Mouse (Mus musculus) stomach, embryonic 15.5 days (tissue): ENCODE measurements at regions not wholly inside any gene's neighbourhood (a gene's known extent, or its start where the extent isn't known, plus 50 kb on each side); places are given as distances from the start of the nearest gene placed in this dataset.
"Not testable (repeated sequence)": the region's sequence is repeated elsewhere in the genome, so short reads cannot be mapped to it uniquely, and the experiment has no call there.

Experiments used
- ATAC-seq: fragments of 200-750 bp; cut with Nextera tagmentation; 2 replicates; pipeline ENCODE4 v1.8.0; 2017; ENCODE audit warnings: low read depth, moderate number of reproducible peaks, moderate TSS enrichment; ENCODE audit not compliant: insufficient read depth, low FRiP score
- H3K27ac ChIP-seq: fragments of 300-500 bp; sonication (generic); 2 replicates; pipeline ENCODE4 v1.5.1; 2015; ENCODE audit warnings: mild to moderate bottlenecking, inconsistent platforms
- H3K27me3 ChIP-seq: fragments of 300-500 bp; sonication (generic); replicated peaks from 2 replicates; pipeline ENCODE4 v1.6.1; 2015; ENCODE audit warnings: inconsistent platforms
- H3K36me3 ChIP-seq: fragments of 300-500 bp; sonication (generic); 2 replicates; pipeline ENCODE4 v1.6.1; 2015; ENCODE audit warnings: inconsistent platforms
- H3K4me1 ChIP-seq: fragments of 300-500 bp; sonication (generic); 2 replicates; pipeline ENCODE4 v1.6.1; 2015; ENCODE audit warnings: inconsistent platforms
- H3K4me2 ChIP-seq: fragments of 300-500 bp; sonication (generic); 2 replicates; pipeline ENCODE4 v1.6.1; 2015; ENCODE audit warnings: mild to moderate bottlenecking, inconsistent platforms
- H3K4me3 ChIP-seq: fragments of 300-500 bp; sonication (generic); replicated peaks from 2 replicates; pipeline ENCODE4 v1.5.1; 2015; ENCODE audit warnings: inconsistent platforms
- H3K9ac ChIP-seq: fragments of 300-500 bp; sonication (generic); 2 replicates; pipeline ENCODE4 v1.6.1; 2015; ENCODE audit warnings: inconsistent platforms
- H3K9me3 ChIP-seq: fragments of 300-500 bp; sonication (generic); 2 replicates; pipeline ENCODE4 v1.6.1; 2016; ENCODE audit warnings: inconsistent platforms
- WGBS: fragments of 180-500 bp; shearing (Covaris S2); methylation state at CpG from one replicate; pipeline ENCODE4 v1.1.7; 2015; 5-methylcytosine and 5-hydroxymethylcytosine counted together

DNA sequence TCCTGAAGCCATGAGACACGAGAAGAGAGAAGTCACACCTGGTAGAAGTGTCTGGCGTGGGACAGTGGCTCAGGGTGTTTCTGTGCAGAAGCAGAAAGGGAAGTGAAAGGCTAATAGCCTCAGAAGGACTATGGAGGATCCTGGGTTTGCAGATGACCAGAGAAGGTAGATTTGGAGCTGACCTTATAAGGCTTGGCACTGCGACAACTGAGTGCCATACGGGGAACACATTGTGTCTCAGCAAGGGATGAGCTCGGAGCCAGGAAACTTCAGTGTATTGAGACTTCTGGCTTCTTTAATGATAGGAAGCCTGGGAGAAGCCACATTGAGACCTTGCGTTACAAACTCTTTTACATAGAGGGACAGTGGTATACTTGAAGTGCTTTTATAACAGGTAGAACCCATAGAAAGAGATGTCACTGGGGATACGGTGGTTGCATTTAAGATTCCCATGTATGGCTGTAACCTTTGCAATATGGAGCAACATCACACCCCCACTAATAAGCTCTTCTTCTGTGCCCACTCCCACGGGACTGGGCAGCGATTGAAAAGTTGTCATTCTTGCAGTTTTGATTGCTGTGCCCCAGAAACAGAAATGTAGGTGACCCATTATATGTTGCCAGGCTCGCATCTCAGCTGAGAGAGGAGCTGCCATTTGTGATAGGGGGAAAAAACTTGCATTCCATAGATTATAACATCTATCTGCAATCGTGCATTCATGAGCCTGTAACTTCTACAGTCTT lies 61.8 kb upstream of the Dync1i1 start:
- no peak overlapping the region for H3K9ac ChIP-seq
- H3K4me3 ChIP-seq, result no peak overlapping the region
- 79% methylated on average over 11 of the region's 11 CpGs for WGBS
- no peaks in the 10 kb centered on the region for H3K4me1 ChIP-seq
- H3K9me3 ChIP-seq, result no peaks in the 10 kb centered on the region
- H3K4me2 ChIP-seq, result no peak overlapping the region
- ATAC-seq, result no peak
- no peaks in the 10 kb centered on the region for H3K36me3 ChIP-seq
- no peak overlapping the region for H3K27ac ChIP-seq
- H3K27me3 ChIP-seq, result no peaks in the 10 kb centered on the region

DNA sequence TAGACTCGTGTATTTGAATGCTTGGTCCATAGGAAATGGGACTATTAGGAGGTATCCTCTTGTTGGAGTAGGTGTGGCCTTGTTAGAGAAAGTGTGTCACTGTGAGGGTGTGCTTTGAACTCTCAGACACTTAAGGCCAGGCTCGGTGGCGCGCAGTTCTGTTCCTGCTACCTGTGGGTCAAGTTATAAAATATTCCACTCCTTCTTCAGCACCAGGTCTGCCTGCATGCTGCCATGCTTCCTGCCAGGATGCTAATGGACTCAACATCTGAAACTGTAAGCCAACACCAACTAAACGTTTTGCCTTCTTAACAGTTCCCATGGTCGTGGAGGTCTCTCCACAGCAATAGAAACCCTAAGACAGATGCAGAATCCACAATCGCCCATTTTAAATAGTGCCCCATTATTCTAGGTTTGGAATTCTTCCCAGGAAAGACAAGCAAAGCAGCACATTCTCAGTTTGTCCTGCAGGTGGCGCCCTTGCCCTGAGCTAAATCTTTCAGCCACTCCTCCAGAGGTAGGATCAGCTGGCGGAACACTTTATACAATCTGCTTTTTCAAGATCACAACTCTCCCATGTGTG lies 80.2 kb upstream of the Dync1i1 start:
- ATAC-seq, result no peak

DNA sequence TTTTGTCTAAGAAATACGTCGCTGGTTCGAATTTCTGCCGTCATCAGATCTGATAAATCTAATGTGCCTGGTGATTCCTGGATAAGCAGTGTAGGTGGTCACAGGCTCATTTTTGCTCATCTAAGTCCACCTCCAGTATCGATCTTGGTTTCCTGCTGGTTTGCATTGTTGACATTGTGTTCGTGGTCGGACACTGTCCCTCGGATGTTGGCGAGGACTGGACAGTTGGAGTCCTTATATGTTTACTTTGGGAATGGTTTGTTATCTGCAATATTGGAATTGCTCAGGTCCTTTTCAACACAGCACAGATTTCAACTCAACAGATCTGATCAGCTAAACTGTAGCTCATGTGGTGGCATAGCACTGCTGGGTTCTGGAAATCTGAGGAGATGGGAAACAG lies 91.2 kb upstream of the Dync1i1 start:
- no peak overlapping the region for H3K9ac ChIP-seq
- no peak for ATAC-seq
- H3K4me2 ChIP-seq, result no peak overlapping the region
- H3K9me3 ChIP-seq, result no peaks in the 10 kb centered on the region
- no peaks in the 10 kb centered on the region for H3K27me3 ChIP-seq
- H3K27ac ChIP-seq, result no peak overlapping the region
- 83% methylated on average over 9 of the region's 9 CpGs for WGBS
- H3K4me1 ChIP-seq, result no peaks in the 10 kb centered on the region
- no peaks in the 10 kb centered on the region for H3K36me3 ChIP-seq
- no peak overlapping the region for H3K4me3 ChIP-seq

More for the DNA sequence above, 80.2 kb upstream of the Dync1i1 start:
- H3K4me3 ChIP-seq, result no peak overlapping the region
- H3K27me3 ChIP-seq, result no peaks in the 10 kb centered on the region
- H3K4me1 ChIP-seq, result no peaks in the 10 kb centered on the region
- no peak overlapping the region for H3K27ac ChIP-seq
- no peaks in the 10 kb centered on the region for H3K36me3 ChIP-seq
- H3K9ac ChIP-seq, result no peak overlapping the region
- no peaks in the 10 kb centered on the region for H3K9me3 ChIP-seq
- WGBS, result 24% methylated on average over 9 of the region's 9 CpGs
- H3K4me2 ChIP-seq, result no peak overlapping the region

DNA sequence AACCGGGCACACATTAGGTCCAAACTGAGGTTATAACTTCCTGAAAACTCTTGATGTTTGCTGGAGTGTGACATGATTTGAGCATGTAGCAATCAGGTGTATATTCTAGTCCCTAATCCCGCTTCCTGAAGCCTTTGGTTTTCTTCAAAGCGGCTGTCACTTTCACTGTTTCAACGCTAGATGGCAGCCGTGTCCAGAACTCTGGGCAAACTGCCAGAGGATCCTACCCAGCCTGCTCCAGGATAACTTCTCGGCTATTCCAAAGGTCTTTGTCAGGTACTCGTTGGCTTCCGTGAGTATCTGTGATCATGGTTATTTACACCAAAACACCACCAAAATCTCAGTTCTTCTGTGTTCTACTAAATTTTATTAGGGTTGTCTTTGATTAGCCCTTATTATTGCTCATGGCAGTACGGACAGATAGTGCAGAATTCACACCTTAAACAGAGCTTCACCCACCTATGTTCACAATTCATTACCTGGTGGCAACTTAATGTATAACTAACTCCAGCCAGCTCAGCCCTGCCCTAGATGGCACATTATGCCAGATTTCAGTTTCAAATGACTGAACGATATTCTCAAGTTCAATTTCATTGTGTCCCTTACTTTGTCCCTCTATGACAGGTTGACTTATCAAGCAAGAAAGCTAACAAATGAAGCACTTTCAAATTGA lies 92.3 kb upstream of the Dync1i1 start:
- Histone ChIP-seq H3K4me2 (no peak overlapping the region), H3K9me3 (no peaks in the 10 kb centered on the region), H3K4me1 (no peaks in the 10 kb centered on the region), H3K9ac (no peak overlapping the region), H3K27me3 (no peaks in the 10 kb centered on the region), H3K4me3 (no peak overlapping the region), H3K27ac (no peak overlapping the region), H3K36me3 (no peaks in the 10 kb centered on the region)
- WGBS, result 19% methylated on average over 10 of the region's 10 CpGs
- ATAC-seq, result no peak

DNA sequence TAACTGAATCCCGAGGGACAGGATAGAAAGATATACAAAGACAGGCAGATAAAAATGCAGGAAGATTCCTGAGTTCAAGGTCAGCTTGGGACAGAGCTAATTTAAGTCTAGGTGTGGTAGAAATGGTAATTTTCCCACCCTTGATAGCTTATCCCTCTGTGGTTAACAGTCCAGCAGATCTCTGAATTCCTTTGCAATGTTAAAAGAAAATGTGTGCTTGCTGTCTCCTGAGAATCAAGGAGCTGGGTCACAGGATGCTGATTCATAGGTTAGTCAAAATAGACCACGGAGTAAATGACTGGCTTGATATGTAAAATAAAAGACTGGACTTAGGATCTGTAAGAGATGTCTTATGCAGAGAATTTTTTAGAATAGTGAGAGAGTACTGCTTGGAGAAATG lies 101.4 kb upstream of the Dync1i1 start:
- H3K4me1 ChIP-seq, result no peaks in the 10 kb centered on the region
- H3K36me3 ChIP-seq, result no peaks in the 10 kb centered on the region
- H3K4me3 ChIP-seq, result no peak overlapping the region
- no peak overlapping the region for H3K9ac ChIP-seq
- H3K4me2 ChIP-seq, result no peak overlapping the region
- ATAC-seq, result no peak
- H3K27me3 ChIP-seq, result no peaks in the 10 kb centered on the region
- WGBS, result 58% methylated on average over 2 of the region's 2 CpGs
- H3K9me3 ChIP-seq, result no peaks in the 10 kb centered on the region
- H3K27ac ChIP-seq, result no peak overlapping the region

DNA sequence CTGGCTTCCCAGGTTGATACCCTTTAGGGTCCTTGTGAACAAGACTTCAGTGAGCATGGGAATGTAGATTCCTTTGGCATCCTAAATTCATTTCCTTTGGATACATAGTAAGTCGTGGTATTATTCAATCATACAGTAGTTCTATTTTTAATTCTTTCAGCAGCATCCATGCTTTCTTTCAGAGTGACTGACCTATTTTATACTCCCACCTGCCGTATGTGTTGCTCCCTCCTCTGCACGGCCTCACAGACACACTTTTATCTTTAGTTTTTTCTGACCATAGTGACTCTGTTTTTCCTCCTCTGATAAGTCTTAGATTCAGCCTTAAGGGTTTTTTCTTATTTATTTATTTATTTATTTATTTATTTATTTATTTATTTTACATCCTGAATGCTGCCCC lies 103.9 kb upstream of the Dync1i1 start:
- Histone ChIP-seq H3K36me3 (no peaks in the 10 kb centered on the region), H3K4me2 (no peak overlapping the region), H3K4me3 (no peak overlapping the region), H3K4me1 (no peaks in the 10 kb centered on the region), H3K9me3 (no peaks in the 10 kb centered on the region), H3K27ac (no peak overlapping the region), H3K9ac (no peak overlapping the region), H3K27me3 (no peaks in the 10 kb centered on the region)
- WGBS, result 87% methylated on average over 3 of the region's 3 CpGs
- no peak for ATAC-seq

DNA sequence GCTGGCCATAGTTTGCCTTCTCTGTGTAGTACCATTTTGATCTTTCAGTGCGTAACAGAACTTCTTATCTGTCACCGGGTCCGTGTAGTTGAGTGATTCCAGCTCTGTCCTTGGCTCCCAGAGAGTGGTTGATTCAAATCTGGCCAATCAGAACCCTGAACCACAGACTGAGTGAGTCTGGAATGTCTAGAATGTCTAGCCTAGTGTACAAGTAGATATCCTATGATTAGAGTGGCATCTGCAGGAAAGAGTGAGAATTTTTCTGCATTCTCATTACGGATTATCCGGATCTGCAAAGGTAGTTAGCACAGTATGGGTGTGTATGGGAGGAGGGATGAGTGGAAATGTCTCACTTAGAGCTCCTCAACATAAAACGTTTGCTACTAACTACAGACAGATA lies 97.9 kb upstream of the Pdk4 start:
- Histone ChIP-seq H3K27ac (no peak overlapping the region), H3K4me3 (no peak overlapping the region), H3K9ac (no peak overlapping the region), H3K9me3 (no peaks in the 10 kb centered on the region), H3K27me3 (no peaks in the 10 kb centered on the region), H3K36me3 (no peaks in the 10 kb centered on the region), H3K4me2 (no peak overlapping the region), H3K4me1 (no peaks in the 10 kb centered on the region)
- ATAC-seq, result no peak
- 60% methylated on average over 6 of the region's 6 CpGs for WGBS

DNA sequence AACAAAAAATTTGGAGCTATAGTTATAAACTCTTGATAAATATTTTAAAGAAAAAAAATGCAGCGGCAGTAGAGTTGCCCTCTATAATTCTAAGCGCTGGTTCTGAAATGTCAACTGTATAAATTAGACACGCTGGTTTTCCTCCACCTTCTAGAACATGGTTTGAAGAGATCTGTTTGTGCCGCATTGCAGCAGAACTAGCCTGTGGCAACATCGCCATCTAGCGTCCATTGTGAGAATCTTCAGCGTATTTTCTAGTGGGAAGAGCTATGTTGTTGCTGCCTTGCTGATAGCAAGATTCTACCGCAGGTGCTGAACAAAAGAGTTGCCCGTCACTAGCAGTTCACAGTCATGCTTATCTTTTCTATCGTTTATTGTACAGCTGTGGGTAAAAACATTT lies 93.5 kb upstream of the Pdk4 start:
- no peaks in the 10 kb centered on the region for H3K27me3 ChIP-seq
- H3K36me3 ChIP-seq, result no peaks in the 10 kb centered on the region
- H3K4me3 ChIP-seq, result no peak overlapping the region
- no peaks in the 10 kb centered on the region for H3K4me1 ChIP-seq
- WGBS, result 4% methylated on average over 10 of the region's 10 CpGs
- no peaks in the 10 kb centered on the region for H3K9me3 ChIP-seq
- H3K27ac ChIP-seq, result no peak overlapping the region
- ATAC-seq, result peak; percentile 43; the same call in 1 of the 2 replicates
- no peak overlapping the region for H3K4me2 ChIP-seq
- H3K9ac ChIP-seq, result no peak overlapping the region

DNA sequence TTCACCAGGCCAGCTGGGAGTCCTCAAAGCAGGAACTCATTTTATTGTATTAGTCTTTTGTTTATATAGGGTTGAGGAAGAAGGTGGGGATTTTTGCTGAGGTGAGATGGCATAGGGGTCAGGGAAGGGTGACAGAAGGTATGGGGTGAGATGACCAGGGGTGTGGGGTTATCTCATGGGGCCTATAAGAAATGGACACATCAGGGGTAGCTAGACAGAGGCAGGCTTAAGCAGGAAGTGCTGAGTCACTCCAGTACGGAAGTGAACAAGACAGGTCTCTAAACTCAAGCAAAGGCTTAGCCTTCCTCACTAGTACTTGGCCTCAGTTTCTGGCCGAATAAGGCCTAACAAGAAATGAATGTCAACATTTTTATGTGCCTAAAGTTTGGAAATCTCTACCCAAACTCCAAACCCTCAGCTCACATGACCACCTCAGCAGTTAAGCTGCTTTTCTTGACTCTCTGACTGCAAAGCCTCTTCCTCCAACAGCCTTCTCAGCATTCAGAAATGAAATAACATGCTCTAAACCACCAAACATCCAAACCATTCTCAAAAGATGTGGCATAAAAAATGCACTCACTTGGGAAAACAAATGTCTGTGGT lies 86.9 kb upstream of the Pdk4 start:
- no peak for ATAC-seq
- H3K4me1 ChIP-seq, result no peaks in the 10 kb centered on the region
- no peak overlapping the region for H3K9ac ChIP-seq
- H3K4me3 ChIP-seq, result no peak overlapping the region
- no peak overlapping the region for H3K4me2 ChIP-seq
- no peak overlapping the region for H3K27ac ChIP-seq
- H3K9me3 ChIP-seq, result no peaks in the 10 kb centered on the region
- H3K36me3 ChIP-seq, result no peaks in the 10 kb centered on the region
- no peaks in the 10 kb centered on the region for H3K27me3 ChIP-seq
- WGBS, result 52% methylated on average over 2 of the region's 2 CpGs

DNA sequence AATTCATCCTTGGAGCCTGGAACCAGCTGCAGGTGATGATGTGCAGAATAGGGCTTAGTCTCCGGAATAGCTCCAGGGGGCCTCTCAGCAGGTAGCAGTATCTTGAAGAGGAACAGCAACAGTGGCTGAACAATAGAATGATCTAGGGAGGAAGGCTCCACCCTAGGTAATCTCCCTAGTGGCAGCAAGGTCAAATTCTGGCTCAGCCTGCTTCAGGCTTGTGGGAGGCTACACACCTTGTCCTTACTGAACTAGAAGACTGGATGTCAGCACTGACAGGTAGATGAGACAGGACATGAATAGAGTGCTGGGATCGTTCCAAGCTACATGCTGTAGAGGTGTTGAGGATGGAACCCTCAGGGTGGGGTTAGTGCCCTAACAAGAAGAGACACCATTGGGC lies 80.8 kb upstream of the Pdk4 start:
- 93% methylated on average over 2 of the region's 2 CpGs for WGBS
- not testable (repeated sequence) for H3K9ac ChIP-seq, H3K4me2 ChIP-seq, H3K4me1 ChIP-seq, H3K9me3 ChIP-seq, ATAC-seq, H3K36me3 ChIP-seq, H3K4me3 ChIP-seq, H3K27ac ChIP-seq, H3K27me3 ChIP-seq

DNA sequence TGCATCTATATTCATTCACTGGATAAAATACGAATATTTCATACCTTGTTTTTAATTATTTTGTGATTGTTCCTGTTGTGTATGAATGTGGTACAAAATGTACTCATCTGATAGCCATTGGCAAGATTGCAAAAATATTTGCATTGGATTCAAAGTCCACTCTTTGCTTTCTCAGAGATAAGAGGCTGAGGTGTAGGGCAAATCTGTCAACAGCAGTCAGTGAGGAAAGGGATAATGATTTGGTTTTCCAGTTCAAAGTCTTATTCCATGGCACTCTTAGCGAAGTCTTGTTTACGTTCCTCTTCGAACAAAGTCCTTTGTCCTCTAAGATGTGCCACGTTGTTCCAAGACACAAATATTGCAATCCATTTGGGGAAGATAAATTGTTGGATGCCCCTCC lies 70.5 kb upstream of the Pdk4 start:
- no peaks in the 10 kb centered on the region for H3K27me3 ChIP-seq
- no peaks in the 10 kb centered on the region for H3K36me3 ChIP-seq
- WGBS, result 38% methylated on average over 5 of the region's 5 CpGs
- no peak overlapping the region for H3K9ac ChIP-seq
- no peaks in the 10 kb centered on the region for H3K4me1 ChIP-seq
- H3K27ac ChIP-seq, result no peak overlapping the region
- H3K4me3 ChIP-seq, result no peak overlapping the region
- no peak overlapping the region for H3K4me2 ChIP-seq
- no peak for ATAC-seq
- H3K9me3 ChIP-seq, result no peaks in the 10 kb centered on the region

DNA sequence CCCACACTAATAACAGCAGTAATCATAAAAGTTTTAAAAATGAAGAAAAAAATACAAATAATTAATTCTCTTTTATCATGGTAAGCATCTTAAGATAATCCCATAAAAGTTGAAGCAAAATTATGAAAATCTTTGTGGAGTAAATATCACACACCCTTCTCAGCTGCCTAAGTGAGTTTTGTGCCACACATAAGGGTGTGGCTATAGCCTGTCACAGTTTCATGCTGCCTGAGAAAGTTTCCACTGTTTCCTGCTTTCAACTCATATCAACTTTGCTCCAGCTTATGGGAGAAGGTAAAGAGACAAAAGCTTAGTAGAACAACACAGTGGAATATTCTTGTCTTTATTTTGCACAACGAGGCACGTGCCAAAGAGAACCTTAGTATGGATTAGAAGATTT lies 68.9 kb upstream of the Pdk4 start:
- no peaks in the 10 kb centered on the region for H3K27me3 ChIP-seq
- H3K4me1 ChIP-seq, result no peaks in the 10 kb centered on the region
- H3K9me3 ChIP-seq, result no peaks in the 10 kb centered on the region
- H3K9ac ChIP-seq, result no peak overlapping the region
- H3K4me2 ChIP-seq, result no peak overlapping the region
- no peak overlapping the region for H3K27ac ChIP-seq
- peak; percentile 76 for ATAC-seq
- 73% methylated on average over 2 of the region's 2 CpGs for WGBS
- no peaks in the 10 kb centered on the region for H3K36me3 ChIP-seq
- H3K4me3 ChIP-seq, result no peak overlapping the region
